Mouse (Mus musculus): ENCODE results near the gene Nt5dc1. TPM values are rescaled to one million over a fixed set of nuclear protein-coding genes. Genes with fewer than 3 reads are reported as not detected.
A peak's percentile ranks its signal among the peaks of the same experiment; 100 is the strongest.
"Not testable (repeated sequence)": the region's sequence is repeated elsewhere in the genome, so short reads cannot be mapped to it uniquely, and the experiment has no call there.

Gene Nt5dc1
- polyA plus RNA-seq, 1 experiment = 4.0 TPM

DNA sequence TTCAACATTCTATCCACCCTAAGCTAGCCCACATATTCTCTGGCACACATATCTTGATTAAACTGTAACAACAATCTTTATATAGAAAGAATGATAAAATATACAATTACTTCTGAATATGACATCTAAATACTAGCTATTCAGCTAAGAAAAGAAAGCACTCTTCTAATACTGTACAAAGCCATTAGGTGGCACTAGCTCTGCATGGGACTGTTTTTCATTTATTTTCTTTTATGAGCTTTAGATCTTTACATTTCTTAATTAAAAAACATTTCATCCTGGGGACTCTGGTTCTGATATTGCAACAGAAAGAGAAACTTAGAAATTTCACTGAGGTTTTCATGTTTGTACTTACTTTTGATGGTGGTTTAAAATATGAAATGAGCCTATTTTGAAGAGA is 13.4 kb upstream of the Nt5dc1 start:
- TF ChIP-seq MAX (IDR thresholded peaks at IDR 0.05; ENCODE audit: low read depth) (no peak), MYOD1 (IDR thresholded peaks at IDR 0.05; ENCODE audit: control insufficient read depth in 1 of 3, insufficient read length in 2 of 3, low read depth in 2 of 3) (no peak), TCF12 (IDR thresholded peaks at IDR 0.05; ENCODE audit: insufficient read depth, poor library complexity, severe bottlenecking) (no peak), CEBPB (IDR thresholded peaks at IDR 0.05; ENCODE audit: insufficient read depth, poor library complexity, severe bottlenecking) (no peak), TCF3 (IDR thresholded peaks at IDR 0.05; ENCODE audit: insufficient read length, low read depth) (no peak), REST (IDR thresholded peaks at IDR 0.05; ENCODE audit: insufficient read depth, insufficient read length) (no peak), E2F4 (IDR thresholded peaks at IDR 0.05; ENCODE audit: insufficient read depth) (no peak), POLR2A (IDR thresholded peaks at IDR 0.05; ENCODE audit: insufficient read length, low read depth) (no peak)
- Histone ChIP-seq H3K36me3 (ENCODE audit: control insufficient read depth, insufficient read depth) (no peaks in the 10 kb centered on the region), H3K4me3 (no peak overlapping the region), H3K79me2 (ENCODE audit: control insufficient read depth, insufficient read depth) (no peaks in the 10 kb centered on the region), H3K27me3 (ENCODE audit: control insufficient read depth, insufficient read depth, insufficient read length) (peaks cover 6% of the 10 kb centered on the region), H3ac (ENCODE audit: control insufficient read depth, insufficient read length) (no peak overlapping the region), H3K4me2 (ENCODE audit: low read depth) (no peak overlapping the region)

DNA sequence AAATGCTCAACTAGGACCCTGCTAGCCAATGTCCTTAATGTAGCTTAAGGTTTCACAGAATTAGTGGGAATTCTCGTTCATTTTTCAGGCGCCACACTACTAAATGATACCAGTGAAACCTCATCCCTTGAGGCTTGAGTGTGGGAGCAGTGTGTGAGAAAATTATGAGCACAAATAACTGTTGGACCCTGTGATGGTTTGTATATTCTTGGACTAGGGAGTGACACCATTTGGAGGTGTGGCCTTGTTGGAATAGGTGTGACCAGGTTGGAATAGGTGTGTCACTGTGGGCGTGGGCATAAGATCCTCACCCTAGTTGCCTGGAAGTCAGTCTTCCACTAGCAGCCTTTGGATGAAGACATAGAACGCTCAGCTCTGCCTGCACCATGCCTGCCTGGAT is 442 bp upstream of the Nt5dc1 start:
- Histone ChIP-seq H3ac (ENCODE audit: control insufficient read depth, insufficient read length) (peak overlapping the region; percentile 30), H3K4me2 (ENCODE audit: low read depth) (peak overlapping the region; percentile 96), H3K79me2 (ENCODE audit: control insufficient read depth, insufficient read depth) (peaks cover 15% of the 10 kb centered on the region), H3K4me3 (peak overlapping the region; percentile 59)
- not testable (repeated sequence) for H3K27me3 ChIP-seq (ENCODE audit: control insufficient read depth, insufficient read depth, insufficient read length); H3K36me3 ChIP-seq (ENCODE audit: control insufficient read depth, insufficient read depth)

DNA sequence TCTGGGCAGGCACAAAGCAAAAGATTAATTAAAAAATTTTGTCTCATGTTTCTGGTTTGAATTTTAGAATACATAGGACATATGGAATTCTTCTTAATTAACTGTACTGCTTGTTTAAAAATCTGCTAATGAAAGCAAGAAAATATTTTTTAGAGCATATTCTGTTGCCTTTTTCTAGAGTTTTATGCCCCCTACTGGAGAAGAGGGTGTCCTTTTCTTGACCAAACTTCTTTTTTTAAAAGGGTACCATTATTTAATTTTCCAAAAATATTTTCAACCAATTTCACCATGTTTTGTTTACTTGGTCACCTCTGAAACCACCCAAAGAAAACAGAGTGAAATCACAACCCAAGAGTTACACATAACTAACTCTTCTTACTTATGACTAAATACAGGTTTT is 19.1 kb downstream of the Nt5dc1 start:
- no peaks in the 10 kb centered on the region for H3K79me2 ChIP-seq (ENCODE audit: control insufficient read depth, insufficient read depth)
- TF ChIP-seq MAX (IDR thresholded peaks at IDR 0.05; ENCODE audit: low read depth) = no peak
- no peak for TF ChIP-seq POLR2AphosphoS2 (IDR thresholded peaks at IDR 0.05; ENCODE audit: insufficient read length, low read depth)
- no peak for TF ChIP-seq TCF12 (IDR thresholded peaks at IDR 0.05; ENCODE audit: insufficient read depth, poor library complexity, severe bottlenecking)
- no peak for TF ChIP-seq USF1 (IDR thresholded peaks at IDR 0.05; ENCODE audit: low read depth)
- TF ChIP-seq CEBPB (IDR thresholded peaks at IDR 0.05; ENCODE audit: insufficient read depth, poor library complexity, severe bottlenecking) = no peak
- no peak for TF ChIP-seq E2F4 (IDR thresholded peaks at IDR 0.05; ENCODE audit: insufficient read depth)
- H3K4me2 ChIP-seq (ENCODE audit: low read depth) = no peak overlapping the region
- no peak overlapping the region for H3K4me3 ChIP-seq
- H3K27me3 ChIP-seq (ENCODE audit: control insufficient read depth, insufficient read depth, insufficient read length) = no peaks in the 10 kb centered on the region
- peaks cover 11% of the 10 kb centered on the region for H3K36me3 ChIP-seq (ENCODE audit: control insufficient read depth, insufficient read depth)
- H3ac ChIP-seq (ENCODE audit: control insufficient read depth, insufficient read length) = no peak overlapping the region

DNA sequence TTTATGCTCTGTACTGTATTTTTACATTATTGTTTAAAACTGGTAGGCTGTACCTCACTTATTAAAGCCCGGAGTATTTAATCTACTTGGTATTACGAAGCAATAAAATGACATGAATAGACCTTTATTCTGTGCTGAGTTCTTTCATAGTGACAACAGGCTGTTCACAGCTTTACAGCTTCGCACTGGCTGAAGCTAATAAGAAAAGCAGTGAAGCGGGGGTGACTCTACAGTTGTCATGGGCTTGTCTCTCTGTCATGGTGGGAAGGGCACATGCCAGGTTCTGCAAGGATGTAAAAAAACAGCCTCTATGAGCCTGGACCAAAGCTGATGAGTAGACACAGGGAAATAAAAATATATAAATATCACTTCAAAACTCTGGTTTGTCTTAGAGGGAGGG is 21.4 kb downstream of the Nt5dc1 start:
- Histone ChIP-seq H3K27me3 (ENCODE audit: control insufficient read depth, insufficient read depth, insufficient read length) (no peaks in the 10 kb centered on the region), H3K79me2 (ENCODE audit: control insufficient read depth, insufficient read depth) (no peaks in the 10 kb centered on the region), H3ac (ENCODE audit: control insufficient read depth, insufficient read length) (no peak overlapping the region), H3K4me3 (no peak overlapping the region), H3K36me3 (ENCODE audit: control insufficient read depth, insufficient read depth) (peaks cover 8% of the 10 kb centered on the region), H3K4me2 (ENCODE audit: low read depth) (no peak overlapping the region)
- no peak for TF ChIP-seq MYOG (IDR thresholded peaks at IDR 0.05; ENCODE audit: control insufficient read depth in 1 of 3, insufficient read depth in 1 of 3, insufficient read length in 2 of 3, low read depth in 2 of 3)

DNA sequence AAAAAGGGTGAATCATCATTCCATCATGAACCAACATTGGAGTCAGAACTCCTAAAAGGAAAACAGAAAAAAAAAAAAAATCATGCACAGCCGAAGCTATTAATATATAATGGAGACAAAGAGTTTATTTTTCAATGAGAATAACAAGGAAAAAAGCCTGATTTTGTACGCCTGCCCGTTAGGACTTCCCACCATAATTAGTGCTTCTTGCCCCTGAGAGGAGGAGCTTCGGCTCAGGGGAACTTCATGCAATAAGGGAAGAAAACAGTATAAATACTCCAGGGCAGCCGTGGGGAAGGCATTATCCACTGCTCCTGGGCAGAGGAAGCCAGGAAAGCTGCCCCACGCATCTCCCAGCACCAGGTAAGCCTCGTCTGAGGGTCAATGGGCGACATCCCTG is 28.7 kb downstream of the Nt5dc1 start, which contains the start of gene Col10a1:
Col10a1 (plus strand) TSS at position 301 of the 400 bp plus-strand sequence.
- H3K79me2 ChIP-seq (ENCODE audit: control insufficient read depth, insufficient read depth) = no peaks in the 10 kb centered on the region
- H3K36me3 ChIP-seq (ENCODE audit: control insufficient read depth, insufficient read depth) = no peaks in the 10 kb centered on the region
- no peak for TF ChIP-seq MAX (IDR thresholded peaks at IDR 0.05; ENCODE audit: low read depth)
- no peak for TF ChIP-seq POLR2A (IDR thresholded peaks at IDR 0.05; ENCODE audit: insufficient read length, low read depth)
- TF ChIP-seq POLR2AphosphoS2 (IDR thresholded peaks at IDR 0.05; ENCODE audit: insufficient read length, low read depth) = no peak
- TF ChIP-seq MYOG (IDR thresholded peaks at IDR 0.05; ENCODE audit: control insufficient read depth in 1 of 3, insufficient read depth in 1 of 3, insufficient read length in 2 of 3, low read depth in 2 of 3) = no peak
- no peak for TF ChIP-seq USF1 (IDR thresholded peaks at IDR 0.05; ENCODE audit: low read depth)
- no peak for TF ChIP-seq TCF12 (IDR thresholded peaks at IDR 0.05; ENCODE audit: insufficient read depth, poor library complexity, severe bottlenecking)
- TF ChIP-seq TCF3 (IDR thresholded peaks at IDR 0.05; ENCODE audit: insufficient read length, low read depth) = no peak
- TF ChIP-seq MYOD1 (IDR thresholded peaks at IDR 0.05; ENCODE audit: control insufficient read depth in 1 of 3, insufficient read length in 2 of 3, low read depth in 2 of 3) = no peak
- no peak for TF ChIP-seq CEBPB (IDR thresholded peaks at IDR 0.05; ENCODE audit: insufficient read depth, poor library complexity, severe bottlenecking)
- TF ChIP-seq SRF (IDR thresholded peaks at IDR 0.05; ENCODE audit: control insufficient read depth, insufficient read length, low read depth) = no peak
- no peak for TF ChIP-seq REST (IDR thresholded peaks at IDR 0.05; ENCODE audit: insufficient read depth, insufficient read length)
- TF ChIP-seq E2F4 (IDR thresholded peaks at IDR 0.05; ENCODE audit: insufficient read depth) = no peak
- H3K4me2 ChIP-seq (ENCODE audit: low read depth) = no peak within 1 kb of the TSS
- no peak within 1 kb of the TSS for H3K4me3 ChIP-seq
- H3ac ChIP-seq (ENCODE audit: control insufficient read depth, insufficient read length) = no peak within 1 kb of the TSS
- H3K27me3 ChIP-seq (ENCODE audit: control insufficient read depth, insufficient read depth, insufficient read length) = no peaks in the 10 kb centered on the region

DNA sequence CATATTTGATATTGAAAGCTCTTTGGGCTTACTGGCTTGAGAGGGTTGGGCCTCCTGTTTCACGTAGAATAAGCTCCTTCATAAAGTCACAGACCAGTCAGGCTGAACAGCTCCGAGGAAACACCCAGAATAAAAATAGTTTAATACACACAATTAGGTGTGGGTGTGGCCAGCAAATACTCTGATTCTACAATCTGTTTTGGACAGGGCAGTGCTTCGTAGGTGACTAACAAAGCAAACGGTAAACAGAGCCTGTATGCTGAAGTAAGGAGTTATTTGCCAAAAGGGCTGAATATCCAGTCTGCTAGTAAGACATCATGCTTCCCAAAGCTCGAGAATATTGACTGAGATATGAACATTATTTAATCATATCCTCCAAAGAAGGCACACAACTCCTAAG is 32.7 kb downstream of the Nt5dc1 start:
- Histone ChIP-seq H3K36me3 (ENCODE audit: control insufficient read depth, insufficient read depth) (no peaks in the 10 kb centered on the region), H3ac (ENCODE audit: control insufficient read depth, insufficient read length) (no peak overlapping the region), H3K4me2 (ENCODE audit: low read depth) (no peak overlapping the region), H3K4me3 (no peak overlapping the region), H3K27me3 (ENCODE audit: control insufficient read depth, insufficient read depth, insufficient read length) (no peaks in the 10 kb centered on the region), H3K79me2 (ENCODE audit: control insufficient read depth, insufficient read depth) (no peaks in the 10 kb centered on the region)
- no peak for TF ChIP-seq MYOD1 (IDR thresholded peaks at IDR 0.05; ENCODE audit: control insufficient read depth in 1 of 3, insufficient read length in 2 of 3, low read depth in 2 of 3)
